Mouse (Mus musculus) testis, adult 2 months (tissue): Measurements from ENCODE around the gene Calm3.

Source experiments
- CTCF ChIP-seq: fragments of 200-500 bp; IDR thresholded peaks from 2 replicates; pipeline ENCODE4 v1.5.1; 2012; ENCODE audit warnings: low read depth, mild to moderate bottlenecking, inconsistent platforms, low read length, moderate library complexity; ENCODE audit not compliant: control insufficient read depth, insufficient read depth, insufficient replicate concordance
- POLR2A ChIP-seq: fragments of 200-500 bp; IDR thresholded peaks from 2 replicates; pipeline ENCODE4 v1.6.1; 2012; ENCODE audit warnings: low read depth, mild to moderate bottlenecking, inconsistent platforms, low read length, moderate library complexity; ENCODE audit not compliant: control insufficient read depth

GRCm38 (mm10) chr7:16932704-16933577 is 9.0 kb upstream of the Calm3 start:
- TF ChIP-seq CTCF (0 out of 2 replicates have a peak, but pooled peaks have one; percentile 3), POLR2A (no peak)
